Mouse (Mus musculus): Measurements from ENCODE around the gene Prkg1. TPM values are rescaled to one million over a fixed set of nuclear protein-coding genes. Genes with fewer than 3 reads are reported as not detected.

Prkg1 gene
- polyA plus RNA-seq, 1 experiment from 2014 or later = 1.1 TPM

GRCm38 (mm10) chr19:31616159-31616558 lies 148.7 kb downstream of the Prkg1 start:
- Histone ChIP-seq H3K27ac (ENCODE audit: low read depth, low read length) (no peak overlapping the region), H3K9me3 (replicated peaks; ENCODE audit: control insufficient read depth, low read length) (no peaks in the 10 kb centered on the region), H3K9ac (ENCODE audit: low read length) (no peak overlapping the region), H3K36me3 (ENCODE audit: control insufficient read depth, insufficient read depth, low read length) (no peaks in the 10 kb centered on the region), H3K4me3 (ENCODE audit: low read depth, low read length) (no peak overlapping the region), H3K27me3 (replicated peaks; ENCODE audit: control insufficient read depth, insufficient read depth, low read length) (no peaks in the 10 kb centered on the region), H3K4me1 (ENCODE audit: control insufficient read depth, insufficient read depth, low read length) (no peaks in the 10 kb centered on the region), H3K4me2 (ENCODE audit: low read length) (no peak overlapping the region)
- WGBS = 69% methylated on average over 4 of the region's 4 CpGs
- ATAC-seq (no peak), DNase-seq (ENCODE audit: low spot score) (no peak)

DNA sequence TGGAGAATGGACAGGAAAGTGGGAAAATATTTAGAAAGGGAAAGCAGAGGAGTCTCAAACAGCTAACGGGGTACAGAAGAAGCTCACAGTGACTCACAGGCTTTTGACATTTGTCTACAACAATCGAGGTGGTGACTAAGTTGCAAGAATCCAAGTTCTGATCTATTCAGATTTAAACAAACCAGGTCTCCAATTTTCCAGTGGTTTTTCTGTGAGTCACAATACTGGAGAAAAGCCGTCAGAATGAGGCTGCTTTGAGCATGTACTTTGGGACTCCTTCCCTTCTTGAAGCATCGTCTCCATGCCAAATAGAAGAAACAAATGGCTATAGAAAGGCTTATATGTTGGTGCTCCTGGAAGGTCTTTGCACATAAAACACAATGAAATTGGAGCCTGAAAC lies 151.7 kb downstream of the Prkg1 start:
- Histone ChIP-seq H3K27me3 (replicated peaks; ENCODE audit: control insufficient read depth, insufficient read depth, low read length) (no peaks in the 10 kb centered on the region), H3K9ac (ENCODE audit: low read length) (no peak overlapping the region), H3K4me1 (ENCODE audit: control insufficient read depth, insufficient read depth, low read length) (no peaks in the 10 kb centered on the region), H3K4me2 (ENCODE audit: low read length) (no peak overlapping the region), H3K36me3 (ENCODE audit: control insufficient read depth, insufficient read depth, low read length) (no peaks in the 10 kb centered on the region), H3K27ac (ENCODE audit: low read depth, low read length) (no peak overlapping the region), H3K4me3 (ENCODE audit: low read depth, low read length) (no peak overlapping the region), H3K9me3 (replicated peaks; ENCODE audit: control insufficient read depth, low read length) (no peaks in the 10 kb centered on the region)
- ATAC-seq (no peak), DNase-seq (ENCODE audit: low spot score) (no peak)
- WGBS = 86% methylated on average over 4 of the region's 4 CpGs

DNA sequence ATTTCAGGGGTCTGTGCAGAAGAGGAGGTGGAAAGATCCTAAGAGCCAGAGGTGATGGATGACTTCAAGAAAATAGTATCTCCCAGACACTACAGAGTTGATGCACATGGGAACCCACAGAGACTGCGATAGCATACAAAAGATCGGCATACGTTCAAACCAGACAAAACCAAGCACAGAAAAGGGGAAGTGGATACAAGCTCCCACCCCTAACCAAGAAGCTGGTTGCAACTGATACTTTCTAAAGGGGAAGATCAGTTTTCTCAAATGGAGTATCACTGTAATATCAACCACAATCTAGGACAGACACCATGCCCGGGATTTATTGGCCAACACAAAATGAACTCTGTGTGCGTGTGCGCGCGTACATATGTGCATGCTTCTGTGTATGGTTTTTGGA lies 162.3 kb downstream of the Prkg1 start:
- DNase-seq (ENCODE audit: low spot score) (no peak), ATAC-seq (no peak)
- Histone ChIP-seq H3K27me3 (replicated peaks; ENCODE audit: control insufficient read depth, insufficient read depth, low read length) (no peaks in the 10 kb centered on the region), H3K4me3 (ENCODE audit: low read depth, low read length) (no peak overlapping the region), H3K4me2 (ENCODE audit: low read length) (no peak overlapping the region), H3K36me3 (ENCODE audit: control insufficient read depth, insufficient read depth, low read length) (no peaks in the 10 kb centered on the region), H3K27ac (ENCODE audit: low read depth, low read length) (no peak overlapping the region), H3K4me1 (ENCODE audit: control insufficient read depth, insufficient read depth, low read length) (no peaks in the 10 kb centered on the region), H3K9me3 (replicated peaks; ENCODE audit: control insufficient read depth, low read length) (no peaks in the 10 kb centered on the region), H3K9ac (ENCODE audit: low read length) (no peak overlapping the region)
- WGBS = 97% methylated on average over 8 of the region's 8 CpGs

GRCm38 (mm10) chr19:31594011-31594410 lies 170.8 kb downstream of the Prkg1 start:
- no peak for ATAC-seq

DNA sequence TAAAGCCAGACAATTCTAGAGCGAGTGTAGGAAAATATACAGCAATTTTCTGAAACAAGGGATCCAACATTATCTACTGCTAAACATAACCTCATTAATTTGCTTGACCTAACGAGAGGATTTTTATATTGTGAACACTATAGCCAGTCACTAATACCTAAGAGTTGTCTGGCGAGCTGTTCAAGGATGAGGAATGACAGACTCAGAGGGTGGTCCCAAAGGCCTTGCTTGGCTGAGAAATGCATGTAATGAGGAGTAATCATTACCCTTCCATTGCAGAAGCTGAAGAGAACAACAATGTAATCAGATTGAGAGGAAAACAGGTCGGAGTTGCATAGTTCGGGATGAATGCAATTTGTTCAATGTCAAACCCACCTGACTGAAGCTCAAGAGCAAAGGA lies 174.1 kb downstream of the Prkg1 start:
- Histone ChIP-seq H3K4me1 (ENCODE audit: control insufficient read depth, insufficient read depth, low read length) (no peaks in the 10 kb centered on the region), H3K4me3 (ENCODE audit: low read depth, low read length) (no peak overlapping the region), H3K9me3 (replicated peaks; ENCODE audit: control insufficient read depth, low read length) (no peaks in the 10 kb centered on the region), H3K9ac (ENCODE audit: low read length) (no peak overlapping the region), H3K4me2 (ENCODE audit: low read length) (no peak overlapping the region), H3K27me3 (replicated peaks; ENCODE audit: control insufficient read depth, insufficient read depth, low read length) (no peaks in the 10 kb centered on the region), H3K27ac (ENCODE audit: low read depth, low read length) (no peak overlapping the region), H3K36me3 (ENCODE audit: control insufficient read depth, insufficient read depth, low read length) (no peaks in the 10 kb centered on the region)
- no peak for ATAC-seq
- 53% methylated on average over 5 of the region's 5 CpGs for WGBS
- DNase-seq (ENCODE audit: low spot score) = no peak

More at GRCm38 (mm10) chr19:31594011-31594410, 170.8 kb downstream of the Prkg1 start:
- DNase-seq (ENCODE audit: low spot score) = no peak
- Histone ChIP-seq H3K4me3 (ENCODE audit: low read depth, low read length) (no peak overlapping the region), H3K9ac (ENCODE audit: low read length) (no peak overlapping the region), H3K36me3 (ENCODE audit: control insufficient read depth, insufficient read depth, low read length) (no peaks in the 10 kb centered on the region), H3K27me3 (replicated peaks; ENCODE audit: control insufficient read depth, insufficient read depth, low read length) (no peaks in the 10 kb centered on the region), H3K9me3 (replicated peaks; ENCODE audit: control insufficient read depth, low read length) (no peaks in the 10 kb centered on the region), H3K4me1 (ENCODE audit: control insufficient read depth, insufficient read depth, low read length) (no peaks in the 10 kb centered on the region), H3K4me2 (ENCODE audit: low read length) (no peak overlapping the region), H3K27ac (ENCODE audit: low read depth, low read length) (no peak overlapping the region)
- WGBS = 64% methylated on average over 1 of the region's 1 CpGs

DNA sequence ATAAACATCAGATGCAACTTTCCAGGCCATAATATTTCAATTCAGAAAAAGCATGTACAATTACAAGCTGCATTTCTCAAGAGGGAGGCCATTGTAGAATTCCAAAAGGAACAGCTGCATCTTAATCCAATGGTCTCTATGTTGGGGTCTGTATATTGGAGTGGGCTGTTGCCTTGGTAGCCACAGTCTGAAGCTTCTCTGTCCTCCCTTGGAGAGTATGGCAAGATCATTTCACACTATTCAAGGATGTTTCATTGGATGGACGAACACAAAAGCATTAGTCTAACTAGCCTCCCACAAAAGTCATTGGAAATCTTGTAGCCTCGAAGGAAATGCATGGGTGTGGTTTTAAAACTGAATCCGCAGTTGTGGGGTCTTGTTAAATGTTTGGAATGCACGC lies 187.7 kb downstream of the Prkg1 start:
- H3K9ac ChIP-seq (ENCODE audit: low read length) = no peak overlapping the region
- H3K36me3 ChIP-seq (ENCODE audit: control insufficient read depth, insufficient read depth, low read length) = no peaks in the 10 kb centered on the region
- H3K27ac ChIP-seq (ENCODE audit: low read depth, low read length) = no peak overlapping the region
- no peak overlapping the region for H3K4me2 ChIP-seq (ENCODE audit: low read length)
- ATAC-seq (no peak), DNase-seq (ENCODE audit: low spot score) (no peak)
- H3K9me3 ChIP-seq (replicated peaks; ENCODE audit: control insufficient read depth, low read length) = no peaks in the 10 kb centered on the region
- no peak overlapping the region for H3K4me3 ChIP-seq (ENCODE audit: low read depth, low read length)
- no peaks in the 10 kb centered on the region for H3K4me1 ChIP-seq (ENCODE audit: control insufficient read depth, insufficient read depth, low read length)
- H3K27me3 ChIP-seq (replicated peaks; ENCODE audit: control insufficient read depth, insufficient read depth, low read length) = no peaks in the 10 kb centered on the region
- 36% methylated on average over 4 of the region's 4 CpGs for WGBS

GRCm38 (mm10) chr19:31564329-31564728 lies 200.5 kb downstream of the Prkg1 start:
- Histone ChIP-seq H3K36me3 (ENCODE audit: control insufficient read depth, insufficient read depth, low read length) (no peaks in the 10 kb centered on the region), H3K27ac (ENCODE audit: low read depth, low read length) (no peak overlapping the region), H3K4me3 (ENCODE audit: low read depth, low read length) (no peak overlapping the region), H3K27me3 (replicated peaks; ENCODE audit: control insufficient read depth, insufficient read depth, low read length) (no peaks in the 10 kb centered on the region), H3K4me2 (ENCODE audit: low read length) (no peak overlapping the region), H3K4me1 (ENCODE audit: control insufficient read depth, insufficient read depth, low read length) (no peaks in the 10 kb centered on the region), H3K9ac (ENCODE audit: low read length) (no peak overlapping the region), H3K9me3 (replicated peaks; ENCODE audit: control insufficient read depth, low read length) (no peaks in the 10 kb centered on the region)
- WGBS = 91% methylated on average over 4 of the region's 4 CpGs
- ATAC-seq = no peak
- DNase-seq (ENCODE audit: low spot score) = no peak

DNA sequence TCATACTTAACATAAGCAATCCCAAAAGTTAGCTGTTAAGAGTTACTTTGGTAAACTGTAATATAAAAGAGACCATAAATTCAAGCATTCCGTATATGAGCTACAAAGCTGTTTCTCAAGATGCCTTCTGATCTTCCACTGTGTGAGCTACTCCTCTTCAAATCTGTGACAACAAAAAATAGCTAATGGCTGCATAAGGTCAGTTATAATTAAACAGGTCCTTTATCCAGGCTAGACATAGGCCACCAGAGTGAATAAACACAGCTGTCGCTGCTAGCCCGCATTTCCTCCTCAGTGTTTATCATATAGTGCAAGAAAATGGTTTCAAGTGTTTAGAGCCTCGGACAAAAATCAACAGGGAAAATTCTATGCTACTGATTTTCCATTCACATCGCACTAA lies 218.8 kb downstream of the Prkg1 start:
- Histone ChIP-seq H3K4me2 (ENCODE audit: low read length) (no peak overlapping the region), H3K36me3 (ENCODE audit: control insufficient read depth, insufficient read depth, low read length) (no peaks in the 10 kb centered on the region), H3K9me3 (replicated peaks; ENCODE audit: control insufficient read depth, low read length) (no peaks in the 10 kb centered on the region), H3K4me1 (ENCODE audit: control insufficient read depth, insufficient read depth, low read length) (no peaks in the 10 kb centered on the region), H3K27ac (ENCODE audit: low read depth, low read length) (no peak overlapping the region), H3K4me3 (ENCODE audit: low read depth, low read length) (no peak overlapping the region), H3K9ac (ENCODE audit: low read length) (no peak overlapping the region), H3K27me3 (replicated peaks; ENCODE audit: control insufficient read depth, insufficient read depth, low read length) (no peaks in the 10 kb centered on the region)
- DNase-seq (ENCODE audit: low spot score) = no peak
- 80% methylated on average over 5 of the region's 5 CpGs for WGBS
- no peak for ATAC-seq

DNA sequence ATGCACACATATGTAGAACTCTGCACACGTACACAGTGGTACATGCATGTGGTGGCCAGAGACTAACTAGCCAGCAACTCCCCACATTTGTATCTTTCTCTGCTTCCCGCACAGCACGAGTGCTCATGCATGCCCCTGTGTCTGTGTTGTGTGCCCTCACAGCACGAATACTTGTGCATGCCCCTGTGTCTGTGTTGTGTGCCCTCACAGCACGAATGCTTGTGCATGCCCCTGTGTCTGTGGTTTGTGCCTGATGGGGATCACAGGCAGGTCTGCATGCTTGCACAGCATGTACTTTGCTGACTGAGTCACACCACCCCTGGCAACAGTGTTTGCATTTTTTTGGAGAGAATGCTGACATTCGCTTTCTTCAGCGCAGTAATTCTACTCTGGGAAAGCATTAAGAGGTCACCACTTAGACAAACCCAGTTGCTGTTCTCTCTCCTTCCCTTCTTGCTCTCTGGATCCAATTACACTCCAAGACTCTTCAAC lies 233.5 kb downstream of the Prkg1 start:
- Histone ChIP-seq H3K9ac (ENCODE audit: low read length) (no peak overlapping the region), H3K4me3 (ENCODE audit: low read depth, low read length) (no peak overlapping the region), H3K4me2 (ENCODE audit: low read length) (no peak overlapping the region), H3K9me3 (replicated peaks; ENCODE audit: control insufficient read depth, low read length) (no peaks in the 10 kb centered on the region), H3K4me1 (ENCODE audit: control insufficient read depth, insufficient read depth, low read length) (no peaks in the 10 kb centered on the region), H3K27me3 (replicated peaks; ENCODE audit: control insufficient read depth, insufficient read depth, low read length) (no peaks in the 10 kb centered on the region), H3K36me3 (ENCODE audit: control insufficient read depth, insufficient read depth, low read length) (no peaks in the 10 kb centered on the region), H3K27ac (ENCODE audit: low read depth, low read length) (no peak overlapping the region)
- ATAC-seq = no peak
- 79% methylated on average over 7 of the region's 7 CpGs for WGBS
- DNase-seq (ENCODE audit: low spot score) = no peak
